Mouse (Mus musculus): Measurements from ENCODE around the gene Mpp3.

DNA sequence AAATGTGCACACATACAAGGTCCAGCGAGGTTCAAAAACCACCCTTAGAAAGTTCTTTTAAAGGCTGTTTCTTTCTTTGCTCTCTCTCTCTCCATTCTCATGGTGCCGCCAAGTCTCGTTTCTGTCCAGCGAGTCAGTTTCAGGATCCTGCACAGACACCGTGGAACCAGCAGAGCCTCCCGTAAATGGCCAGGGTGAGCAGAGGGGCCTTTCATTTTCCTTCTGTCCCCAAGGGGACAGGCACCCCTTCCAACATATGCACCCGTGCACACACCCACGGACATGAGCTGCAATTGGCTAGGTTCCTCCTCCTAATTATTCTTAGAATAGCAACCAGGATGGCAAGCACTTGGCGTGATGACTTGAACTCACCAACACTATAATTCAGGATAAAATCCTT, 54.8 kb downstream of the Mpp3 start:
- TF ChIP-seq CTCF (IDR thresholded peaks at IDR 0.05; ENCODE audit: low read depth), result no peak
- TF ChIP-seq EP300 (optimal IDR thresholded peaks at IDR 0.05), result no peak

Measured in stomach, postnatal 0 days (tissue).